Comparison of ENCODE assay signal across 9 mouse cellular contexts in the genomic region with DNA sequence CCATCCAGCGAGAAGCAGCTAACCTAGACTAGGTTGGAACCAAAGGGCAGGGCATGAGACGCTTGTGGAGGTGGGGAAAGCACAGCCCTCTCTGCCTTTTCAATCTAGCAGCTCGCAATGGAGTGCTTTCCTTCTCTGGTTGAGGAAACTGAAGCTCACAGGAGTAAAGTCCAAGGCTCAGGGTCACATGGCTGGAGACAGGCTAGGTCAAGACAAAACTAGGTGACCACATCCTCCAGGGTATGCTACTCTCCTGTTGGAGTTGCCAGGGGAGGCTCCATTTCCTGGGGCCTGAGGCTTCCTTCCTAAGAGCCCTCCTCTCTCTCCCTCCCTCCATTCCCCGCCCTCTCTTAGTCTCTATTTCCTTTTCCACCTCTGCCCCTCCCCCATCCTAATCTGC.
DNase-seq lines count a peak whose midpoint lies in the region; ATAC-seq lines count a peak whose summit lies in the region.
"Had no signal": no experiment of that assay in that cellular context is flagged by ENCODE, and none has a peak within 500 bp of the region (broad histone marks: within the 10 kb centered on the region; RNA-seq: fewer than 3 reads in every experiment).

No protein-coding gene starts in this region.

- peak overlapping the region; percentile 56 for H3K27ac ChIP-seq in hindbrain, embryonic 15.5 days (replicated peaks)
- peak overlapping the region; percentile 63; the same call in 1 of the 2 replicates for H3K27ac ChIP-seq in limb, embryonic 13.5 days
- H3K27ac ChIP-seq: liver, embryonic 12.5 days had no signal

- no peak overlapping the region for H3K9ac ChIP-seq in hindbrain, embryonic 15.5 days
- no peak overlapping the region for H3K9ac ChIP-seq in limb, embryonic 13.5 days
- H3K9ac ChIP-seq: liver, embryonic 12.5 days had no signal

- DNase-seq in CD4-positive helper T cell, adult 2 months (ENCODE audit: low read depth, low spot score), result peak; percentile 17
- no peak for DNase-seq in left cerebral cortex, adult 9 months (ENCODE audit: low spot score in 2 of 2)
- no peak for DNase-seq in layer of hippocampus, postnatal 25 days (ENCODE audit: extremely low spot score in 1 of 2, low spot score in 1 of 2)
- no peak for DNase-seq in adrenal gland, adult (ENCODE audit: inconsistent age in 2 of 2, low spot score in 1 of 2)
- DNase-seq: cerebellum, adult 9-11 months had no signal

- ATAC-seq in CD4-positive, CD25-positive, alpha-beta regulatory T cell, adult 4 months, result peak; percentile 32
- no peak for ATAC-seq in hindbrain, embryonic 15.5 days (ENCODE audit: low FRiP score, low read depth)
- no peak for ATAC-seq in limb, embryonic 13.5 days (ENCODE audit: low FRiP score, low read depth)
- ATAC-seq: liver, embryonic 12.5 days had no signal

- no peak overlapping the region for H3K4me2 ChIP-seq in hindbrain, embryonic 15.5 days
- H3K4me2 ChIP-seq in limb, embryonic 13.5 days (replicated peaks), result no peak overlapping the region
- H3K4me2 ChIP-seq: liver, embryonic 12.5 days had no signal

- H3K9me3 ChIP-seq in hindbrain, embryonic 15.5 days, result no peaks in the 10 kb centered on the region
- H3K9me3 ChIP-seq in limb, embryonic 13.5 days, result no peaks in the 10 kb centered on the region
- H3K9me3 ChIP-seq: liver, embryonic 12.5 days had no signal

- no peaks in the 10 kb centered on the region for H3K36me3 ChIP-seq in hindbrain, embryonic 15.5 days
- peaks cover 85% of the 10 kb centered on the region for H3K36me3 ChIP-seq in limb, embryonic 13.5 days

- no peaks in the 10 kb centered on the region for H3K27me3 ChIP-seq in hindbrain, embryonic 15.5 days
- H3K27me3 ChIP-seq in limb, embryonic 13.5 days, result no peaks in the 10 kb centered on the region
- H3K27me3 ChIP-seq: liver, embryonic 12.5 days had no signal

- H3K4me1 ChIP-seq in hindbrain, embryonic 15.5 days (replicated peaks), result peaks cover 55% of the 10 kb centered on the region
- peaks cover 50% of the 10 kb centered on the region for H3K4me1 ChIP-seq in limb, embryonic 13.5 days

- H3K4me3 ChIP-seq in hindbrain, embryonic 15.5 days, result no peak overlapping the region
- H3K4me3 ChIP-seq in limb, embryonic 13.5 days, result no peak overlapping the region
- H3K4me3 ChIP-seq: liver, embryonic 12.5 days had no signal

- WGBS in hindbrain, embryonic 15.5 days, result 64% methylated on average over 4 of the region's 4 CpGs
- WGBS in limb, embryonic 13.5 days, result 58% methylated on average over 4 of the region's 4 CpGs
